Mouse (Mus musculus): ENCODE data around the gene Ptrh2. TPM values are rescaled to one million over a fixed set of nuclear protein-coding genes. Genes with fewer than 3 reads are reported as not detected.

Ptrh2 gene
- 29.3 and 30.0 TPM in 2 replicates for polyA plus RNA-seq (2012; rRNA removed)

GRCm38 (mm10) chr11:86683395-86684125 lies at the start of gene Ptrh2, which contains the start of gene Vmp1:
Gene Ptrh2, plus strand, starts transcription at chr11:86683985.
Gene Vmp1, minus strand, starts transcription at chr11:86683836.

Other genes with a start within 250 kb of the Ptrh2 start
- 6.7 and 10.4 TPM in 2 replicates for gene Rnft1, start 199.3 kb upstream of the Ptrh2 start, polyA plus RNA-seq (2012; rRNA removed)
- 37.3 and 37.7 TPM in 2 replicates for gene Rps6kb1, start 139.2 kb upstream of the Ptrh2 start, polyA plus RNA-seq (2012; rRNA removed)
- gene Tubd1, start 139.0 kb upstream of the Ptrh2 start, polyA plus RNA-seq (2012; rRNA removed) = 5.1 and 8.5 TPM in 2 replicates
- 33.8 and 47.8 TPM in 2 replicates for gene Vmp1, start 149 bp upstream of the Ptrh2 start, polyA plus RNA-seq (2012; rRNA removed)
- 98.9 and 156 TPM in 2 replicates for gene Cltc, start 73.6 kb downstream of the Ptrh2 start, polyA plus RNA-seq (2012; rRNA removed)
- 25.0 and 29.2 TPM in 2 replicates for gene Dhx40, start 123.8 kb downstream of the Ptrh2 start, polyA plus RNA-seq (2012; rRNA removed)

Data from central nervous system, embryonic 11.5 days (tissue).